Mouse (Mus musculus): Measurements from ENCODE around the gene Gid4. TPM values are rescaled to one million over a fixed set of nuclear protein-coding genes. Genes with fewer than 3 reads are reported as not detected.

The Gid4 gene
- polyA plus RNA-seq, 1 experiment from 2014 or later = 30.7 TPM

DNA sequence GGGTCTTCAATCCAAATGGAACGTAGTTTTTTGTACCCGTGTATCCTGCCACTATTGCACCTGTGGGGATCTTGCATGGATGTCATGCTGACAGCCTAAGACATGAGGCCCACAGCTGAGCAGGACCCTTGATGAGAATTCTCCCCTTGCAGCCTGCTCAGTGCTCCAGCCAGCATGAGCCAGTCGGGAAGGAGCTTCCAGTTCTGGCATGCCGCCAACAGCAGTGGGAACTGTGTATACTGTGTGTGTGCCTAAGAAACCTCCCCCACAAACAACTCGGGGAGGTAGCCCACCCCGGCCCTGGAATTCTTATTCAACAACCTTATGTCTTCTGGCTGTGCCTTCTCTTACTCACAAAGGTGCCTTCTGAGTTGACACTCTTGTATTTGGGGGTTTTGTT lies 20.4 kb upstream of the Gid4 start:
- Histone ChIP-seq H3K4me3 (replicated peaks) (no peak overlapping the region), H3K36me3 (peaks cover 10% of the 10 kb centered on the region; the same call in 1 of the 2 replicates), H3K27me3 (no peaks in the 10 kb centered on the region), H3K4me1 (no peaks in the 10 kb centered on the region), H3K4me2 (replicated peaks) (no peak overlapping the region), H3K27ac (replicated peaks) (no peak overlapping the region), H3K9me3 (replicated peaks) (no peaks in the 10 kb centered on the region), H3K9ac (no peak overlapping the region)
- 49% methylated on average over 6 of the region's 6 CpGs for WGBS
- no peak for ATAC-seq (ENCODE audit: insufficient number of reproducible peaks, low FRiP score, low TSS enrichment, low read depth)

DNA sequence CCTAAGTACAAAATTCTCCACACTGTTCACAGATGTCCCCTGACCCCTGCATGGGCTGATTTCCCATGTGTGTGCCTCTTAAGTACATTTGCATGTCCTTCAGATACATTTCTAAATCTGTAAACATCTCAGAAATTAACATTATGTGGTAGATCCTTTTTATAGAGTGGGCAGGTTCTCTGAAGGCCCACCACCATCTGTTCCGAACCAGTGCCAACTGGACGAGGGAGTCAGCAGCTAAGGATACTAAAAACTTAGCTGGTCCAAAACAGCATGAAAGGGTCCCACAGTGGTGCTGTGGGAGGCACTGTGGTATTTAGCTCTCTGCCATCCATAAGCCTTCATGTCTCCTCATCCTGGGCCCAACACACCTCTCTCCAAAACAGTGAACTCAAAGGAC lies 19.8 kb upstream of the Gid4 start:
- H3K36me3 ChIP-seq = peaks cover 16% of the 10 kb centered on the region
- ATAC-seq (ENCODE audit: insufficient number of reproducible peaks, low FRiP score, low TSS enrichment, low read depth) = no peak
- WGBS = 87% methylated on average over 2 of the region's 2 CpGs

DNA sequence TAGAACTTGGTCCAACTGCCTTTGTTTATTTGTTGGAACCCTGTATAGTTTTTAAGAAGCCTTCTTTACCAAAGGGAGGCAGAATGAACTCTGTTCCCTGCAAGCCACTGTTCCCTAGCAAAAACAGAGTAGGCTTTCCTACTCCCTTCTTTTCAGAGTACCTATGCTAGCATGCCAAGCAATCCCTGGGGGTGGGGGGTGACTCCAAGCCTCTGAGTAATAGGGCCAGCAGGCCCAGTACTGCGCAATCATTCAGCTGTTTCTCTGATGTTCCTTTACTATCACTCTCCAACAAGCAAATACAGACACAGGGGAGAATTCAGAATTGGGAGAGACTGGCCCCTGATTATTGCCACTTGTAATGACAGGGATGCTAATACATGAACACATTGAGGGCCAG lies 10.3 kb upstream of the Gid4 start:
- Histone ChIP-seq H3K36me3 (peaks cover 70% of the 10 kb centered on the region), H3K27me3 (no peaks in the 10 kb centered on the region), H3K9ac (no peak overlapping the region), H3K9me3 (replicated peaks) (no peaks in the 10 kb centered on the region), H3K4me1 (no peaks in the 10 kb centered on the region), H3K4me3 (replicated peaks) (no peak overlapping the region), H3K4me2 (replicated peaks) (no peak overlapping the region), H3K27ac (replicated peaks) (no peak overlapping the region)
- WGBS = 97% methylated on average over 1 of the region's 1 CpGs
- ATAC-seq (ENCODE audit: insufficient number of reproducible peaks, low FRiP score, low TSS enrichment, low read depth) = no peak

More for the DNA sequence above, 19.8 kb upstream of the Gid4 start:
- Histone ChIP-seq H3K4me2 (replicated peaks) (no peak overlapping the region), H3K9ac (no peak overlapping the region), H3K4me1 (no peaks in the 10 kb centered on the region), H3K27me3 (no peaks in the 10 kb centered on the region), H3K27ac (replicated peaks) (no peak overlapping the region), H3K9me3 (replicated peaks) (no peaks in the 10 kb centered on the region), H3K4me3 (replicated peaks) (no peak overlapping the region)

- 11% methylated on average over 3 of the region's 3 CpGs for WGBS
- Histone ChIP-seq H3K36me3 (peaks cover 15% of the 10 kb centered on the region), H3K27ac (replicated peaks) (no peak overlapping the region), H3K9me3 (replicated peaks) (no peaks in the 10 kb centered on the region), H3K4me1 (peaks cover 16% of the 10 kb centered on the region), H3K4me2 (replicated peaks) (no peak overlapping the region), H3K4me3 (replicated peaks) (no peak overlapping the region), H3K9ac (no peak overlapping the region), H3K27me3 (no peaks in the 10 kb centered on the region)
- ATAC-seq (ENCODE audit: insufficient number of reproducible peaks, low FRiP score, low TSS enrichment, low read depth) = no peak
These were observed 4.8 kb upstream of the Gid4 start for GRCm38 (mm10) chr11:60412173-60412572.

- Histone ChIP-seq H3K9ac (no peak overlapping the region), H3K27me3 (no peaks in the 10 kb centered on the region), H3K27ac (replicated peaks) (no peak overlapping the region), H3K9me3 (replicated peaks) (no peaks in the 10 kb centered on the region), H3K4me2 (replicated peaks) (no peak overlapping the region), H3K4me3 (replicated peaks) (no peak overlapping the region), H3K4me1 (peaks cover 16% of the 10 kb centered on the region), H3K36me3 (peaks cover 8% of the 10 kb centered on the region)
- no peak for ATAC-seq (ENCODE audit: insufficient number of reproducible peaks, low FRiP score, low TSS enrichment, low read depth)
- 77% methylated on average over 2 of the region's 2 CpGs for WGBS
These were observed 4.0 kb upstream of the Gid4 start for GRCm38 (mm10) chr11:60412921-60413320.

DNA sequence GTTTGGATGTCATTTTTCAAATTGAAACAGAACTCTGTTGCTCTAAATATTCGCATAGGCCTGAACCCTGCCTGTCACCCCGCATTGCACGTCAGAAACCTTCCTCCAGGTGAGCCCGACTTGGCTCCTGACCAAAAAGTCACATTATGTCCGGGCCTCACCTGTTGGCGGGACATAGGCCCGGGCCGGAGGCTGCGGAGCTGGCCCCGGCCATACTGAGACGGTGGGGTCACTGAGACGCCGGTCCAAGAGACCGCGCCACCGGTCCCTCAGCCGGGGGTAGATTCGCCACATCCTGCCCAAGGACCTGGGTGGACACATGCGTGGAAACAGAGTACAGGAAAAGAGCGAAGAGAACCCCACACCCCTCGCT lies 369 bp upstream of the Gid4 start:
- peak overlapping the region; percentile 85 for H3K9ac ChIP-seq
- H3K4me3 ChIP-seq (replicated peaks) = peak overlapping the region; percentile 94
- H3K4me2 ChIP-seq (replicated peaks) = peak overlapping the region; percentile 71
- H3K27ac ChIP-seq (replicated peaks) = peak overlapping the region; percentile 71
- H3K4me1 ChIP-seq = peaks cover 27% of the 10 kb centered on the region
- H3K27me3 ChIP-seq = no peaks in the 10 kb centered on the region
- under 1% methylated on average over 21 of the region's 21 CpGs for whole genome bisulfite sequencing
- H3K36me3 ChIP-seq = no peaks in the 10 kb centered on the region
- peak; percentile 15; the same call in 1 of the 2 replicates for ATAC-seq (ENCODE audit: insufficient number of reproducible peaks, low FRiP score, low TSS enrichment, low read depth)
- no peaks in the 10 kb centered on the region for H3K9me3 ChIP-seq (replicated peaks)

DNA sequence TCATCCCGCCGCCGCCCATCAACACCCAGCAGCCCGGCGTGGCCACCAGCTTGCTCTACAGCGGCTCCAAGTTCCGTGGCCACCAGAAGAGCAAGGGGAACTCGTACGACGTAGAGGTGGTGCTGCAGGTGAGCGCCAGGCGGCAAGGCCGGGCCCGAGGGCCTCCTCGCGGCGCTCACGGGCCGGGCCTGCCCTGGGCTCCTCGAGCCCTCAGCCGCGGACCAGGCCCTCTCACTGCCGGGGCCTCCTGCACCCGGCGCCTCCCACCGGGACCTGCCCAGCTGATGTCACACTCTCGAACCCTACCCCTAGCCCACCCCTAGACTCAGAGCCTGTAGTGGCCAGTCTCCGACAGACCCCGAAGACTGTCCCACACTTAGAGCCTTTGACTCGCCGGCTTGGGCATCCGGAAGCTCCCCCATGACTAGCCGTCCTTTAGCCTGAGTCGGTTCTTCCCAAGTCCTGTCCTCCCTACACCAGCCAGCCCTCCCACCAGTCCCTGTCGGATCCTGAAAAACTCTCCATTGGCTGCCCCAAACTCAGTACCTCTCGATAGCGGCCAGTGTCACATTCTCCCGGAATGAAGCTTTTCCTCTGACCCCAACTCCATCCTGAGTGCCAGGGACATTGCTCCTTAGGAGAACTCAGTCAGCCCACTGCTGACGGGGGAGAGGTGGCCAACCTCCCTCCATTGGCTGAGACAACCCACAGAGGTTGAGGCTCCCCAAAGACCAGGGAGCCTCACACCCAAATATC lies 950 bp downstream of the Gid4 start, which contains the start of gene Atpaf2:
TSS of gene Atpaf2 (minus strand) at position 741 of the 756 bp plus-strand sequence.
- Histone ChIP-seq H3K9ac (peak within 1 kb of the TSS; percentile 95), H3K4me1 (peaks cover 27% of the 10 kb centered on the region), H3K9me3 (replicated peaks) (no peaks in the 10 kb centered on the region), H3K36me3 (no peaks in the 10 kb centered on the region), H3K4me3 (replicated peaks) (peak within 1 kb of the TSS; percentile 94), H3K27ac (replicated peaks) (peak within 1 kb of the TSS; percentile 90), H3K27me3 (no peaks in the 10 kb centered on the region), H3K4me2 (replicated peaks) (peak within 1 kb of the TSS; percentile 71)
- ATAC-seq (ENCODE audit: insufficient number of reproducible peaks, low FRiP score, low TSS enrichment, low read depth) = peak; percentile 14
- under 1% methylated on average over 39 of the region's 39 CpGs for WGBS

GRCm38 (mm10) chr11:60418473-60418803 lies 1.5 kb downstream of the Gid4 start:
- WGBS = 11% methylated on average over 6 of the region's 6 CpGs

DNA sequence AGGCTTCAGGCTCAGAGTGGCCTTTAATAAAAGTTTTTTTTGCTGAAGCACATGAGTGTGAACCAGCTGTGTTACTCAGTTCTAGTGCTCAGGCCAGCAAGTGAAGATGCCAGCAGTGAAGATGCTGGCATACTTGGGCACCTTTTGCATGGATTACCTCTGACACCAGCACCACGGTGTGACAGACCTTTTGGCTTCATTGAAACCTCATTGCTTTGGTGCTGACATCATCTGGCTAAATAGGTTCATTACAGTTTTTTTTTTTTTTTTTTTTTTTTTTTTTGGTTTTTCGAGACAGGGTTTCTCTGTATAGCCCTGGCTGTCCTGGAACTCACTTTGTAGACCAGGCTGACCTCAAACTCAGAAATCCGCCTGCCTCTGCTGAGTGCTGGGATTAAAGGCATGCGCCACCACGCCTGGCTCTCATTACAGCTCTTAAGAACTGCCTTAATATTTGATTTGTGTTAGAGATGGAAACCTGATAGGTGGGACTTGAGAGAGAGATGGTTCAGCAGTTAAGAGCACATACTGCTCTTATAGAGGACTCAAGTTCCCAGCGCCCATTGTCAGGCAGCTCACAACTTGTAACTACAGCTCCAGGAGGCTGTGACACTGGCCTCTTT lies 5.2 kb downstream of the Gid4 start:
- Histone ChIP-seq H3K27ac (replicated peaks) (no peak overlapping the region), H3K9ac (no peak overlapping the region), H3K9me3 (replicated peaks) (no peaks in the 10 kb centered on the region), H3K4me3 (replicated peaks) (no peak overlapping the region), H3K4me1 (peaks cover 10% of the 10 kb centered on the region), H3K36me3 (peaks cover 19% of the 10 kb centered on the region), H3K4me2 (replicated peaks) (no peak overlapping the region), H3K27me3 (no peaks in the 10 kb centered on the region)
- ATAC-seq (ENCODE audit: insufficient number of reproducible peaks, low FRiP score, low TSS enrichment, low read depth) = no peak
- WGBS = 62% methylated on average over 6 of the region's 6 CpGs

More at GRCm38 (mm10) chr11:60418473-60418803, 1.5 kb downstream of the Gid4 start:
- Histone ChIP-seq H3K4me1 (peaks cover 27% of the 10 kb centered on the region), H3K4me2 (replicated peaks) (peak overlapping the region; percentile 71), H3K36me3 (no peaks in the 10 kb centered on the region), H3K9ac (peak overlapping the region; percentile 95), H3K27me3 (no peaks in the 10 kb centered on the region), H3K27ac (replicated peaks) (0 out of 2 replicates have a peak overlapping the region, but pooled peaks have one; percentile 90), H3K9me3 (replicated peaks) (no peaks in the 10 kb centered on the region), H3K4me3 (replicated peaks) (peak overlapping the region; percentile 94)
- ATAC-seq (ENCODE audit: insufficient number of reproducible peaks, low FRiP score, low TSS enrichment, low read depth) = no peak

- WGBS = 67% methylated on average over 1 of the region's 1 CpGs
- H3K4me3 ChIP-seq (replicated peaks) = no peak overlapping the region
- peaks cover 28% of the 10 kb centered on the region for H3K36me3 ChIP-seq
- H3K27me3 ChIP-seq = no peaks in the 10 kb centered on the region
- no peak overlapping the region for H3K4me2 ChIP-seq (replicated peaks)
- ATAC-seq (ENCODE audit: insufficient number of reproducible peaks, low FRiP score, low TSS enrichment, low read depth) = no peak
- no peak overlapping the region for H3K9ac ChIP-seq
- no peak overlapping the region for H3K27ac ChIP-seq (replicated peaks)
- H3K4me1 ChIP-seq = peaks cover 10% of the 10 kb centered on the region
- no peaks in the 10 kb centered on the region for H3K9me3 ChIP-seq (replicated peaks)
These were observed 6.1 kb downstream of the Gid4 start for GRCm38 (mm10) chr11:60423006-60423405.

DNA sequence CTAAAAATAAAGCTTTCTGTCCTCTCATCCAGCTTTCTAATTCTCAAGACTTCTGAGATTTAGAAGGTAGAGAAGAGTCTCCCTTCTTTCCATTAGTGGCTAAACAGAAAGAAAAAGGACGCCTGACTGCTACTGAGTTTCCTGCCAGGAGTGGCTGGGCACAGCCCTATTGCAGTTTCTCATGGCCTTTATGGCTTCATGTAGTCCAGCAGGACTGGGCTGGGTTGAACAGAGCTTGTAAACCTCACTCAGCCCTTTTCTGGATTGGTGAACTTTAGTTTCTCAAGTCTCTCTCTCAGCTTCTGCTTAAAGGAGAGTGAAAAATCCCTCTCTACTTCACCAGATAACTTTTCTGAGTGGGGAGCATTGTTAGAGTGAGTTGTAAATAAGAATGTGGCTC lies 9.5 kb downstream of the Gid4 start:
- WGBS = 86% methylated on average over 1 of the region's 1 CpGs
- Histone ChIP-seq H3K27ac (replicated peaks) (no peak overlapping the region), H3K4me1 (no peaks in the 10 kb centered on the region), H3K9me3 (replicated peaks) (no peaks in the 10 kb centered on the region), H3K27me3 (no peaks in the 10 kb centered on the region), H3K4me3 (replicated peaks) (no peak overlapping the region), H3K36me3 (peaks cover 39% of the 10 kb centered on the region), H3K4me2 (replicated peaks) (no peak overlapping the region), H3K9ac (no peak overlapping the region)
- no peak for ATAC-seq (ENCODE audit: insufficient number of reproducible peaks, low FRiP score, low TSS enrichment, low read depth)
